Mouse (Mus musculus): ENCODE data around the gene Snap91.

DNA sequence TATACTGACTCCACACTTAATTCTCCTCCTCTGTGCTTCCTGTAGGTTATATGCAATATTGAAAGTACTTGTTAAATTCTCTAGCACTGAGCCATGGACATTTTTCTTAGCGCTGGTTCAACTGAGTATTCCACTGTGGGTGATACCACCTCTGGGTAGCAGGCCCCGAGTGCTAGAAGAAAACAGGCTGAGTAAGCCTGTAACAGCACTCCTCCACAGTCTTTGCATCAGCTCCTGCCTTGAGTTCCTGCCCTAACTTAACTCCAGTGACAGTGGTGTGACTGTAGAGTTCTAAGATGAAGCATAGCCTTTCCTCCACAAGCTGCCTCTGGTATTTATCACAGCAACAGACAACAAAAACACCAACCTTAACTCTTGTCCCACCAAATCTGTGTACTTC is 22.8 kb downstream of the Snap91 start:
- no peak for TF ChIP-seq CTCF (IDR thresholded peaks at IDR 0.05; ENCODE audit: insufficient read depth, low read depth, low read length)
- TF ChIP-seq POLR2A (IDR thresholded peaks at IDR 0.05; ENCODE audit: insufficient read depth, low read depth, low read length), result no peak
